Mouse (Mus musculus): ENCODE data around the gene Pcmtd2.

- TF ChIP-seq EP300 (IDR thresholded peaks at IDR 0.05; ENCODE audit: low read depth in 1 of 2, low read length in 2 of 2) (no peak), ZMIZ1 (IDR thresholded peaks at IDR 0.05; ENCODE audit: low read depth, low read length) (no peak; the same call in 1 of the 2 replicates), CTCF (IDR thresholded peaks at IDR 0.05 in 2 of 3, conservative IDR thresholded peaks at IDR 0.05 in 1 of 3; ENCODE audit: control insufficient read depth in 1 of 3, insufficient read depth in 1 of 3, low read depth in 2 of 3, low read length in 3 of 3, poor library complexity in 1 of 3, severe bottlenecking in 1 of 3) (no peak)
Measured at GRCm38 (mm10) chr2:181864536-181864860, 26.8 kb downstream of the Pcmtd2 start.
